Mouse (Mus musculus): Measurements from ENCODE around the gene Hoxa13. TPM values are rescaled to one million over a fixed set of nuclear protein-coding genes. Genes with fewer than 3 reads are reported as not detected.

The Hoxa13 gene
- total RNA-seq, 4 experiments from 2014 or later = 4.1 to 5.2 (median 4.9) TPM

GRCm38 (mm10) chr6:52270494-52271480 is 10.1 kb upstream of the Hoxa13 start:
- DNase-seq (ENCODE audit: low spot score in 2 of 2) = no peak

GRCm38 (mm10) chr6:52268756-52269155 is 8.1 kb upstream of the Hoxa13 start:
- DNase-seq (ENCODE audit: low spot score in 2 of 2) = no peak

- no peak for DNase-seq (ENCODE audit: low spot score in 2 of 2)
Observed at GRCm38 (mm10) chr6:52268341-52268740, 7.7 kb upstream of the Hoxa13 start.

GRCm38 (mm10) chr6:52267691-52268090 is 7.0 kb upstream of the Hoxa13 start:
- DNase-seq (ENCODE audit: low spot score in 2 of 2) = no peak

- DNase-seq (ENCODE audit: low spot score in 2 of 2) = no peak
Observed at GRCm38 (mm10) chr6:52267221-52267620, 6.5 kb upstream of the Hoxa13 start.

- no peak for DNase-seq (ENCODE audit: low spot score in 2 of 2)
Observed at GRCm38 (mm10) chr6:52266666-52266985, 5.9 kb upstream of the Hoxa13 start.

- DNase-seq (ENCODE audit: low spot score in 2 of 2) = no peak
Observed at GRCm38 (mm10) chr6:52265913-52266665, 5.4 kb upstream of the Hoxa13 start.

- DNase-seq (ENCODE audit: low spot score in 2 of 2) = no peak
Observed at GRCm38 (mm10) chr6:52265306-52265912, 4.7 kb upstream of the Hoxa13 start.

GRCm38 (mm10) chr6:52264106-52264790 is 3.6 kb upstream of the Hoxa13 start:
- no peak for DNase-seq (ENCODE audit: low spot score in 2 of 2)

- DNase-seq (ENCODE audit: low spot score in 2 of 2) = no peak
Observed at GRCm38 (mm10) chr6:52263321-52263585, 2.6 kb upstream of the Hoxa13 start.

GRCm38 (mm10) chr6:52262463-52263320 is 2.0 kb upstream of the Hoxa13 start:
- no peak for DNase-seq (ENCODE audit: low spot score in 2 of 2)

- DNase-seq (ENCODE audit: low spot score in 2 of 2) = no peak
Observed at GRCm38 (mm10) chr6:52261751-52262462, 1.2 kb upstream of the Hoxa13 start.

- DNase-seq (ENCODE audit: low spot score in 2 of 2) = no peak
Observed at GRCm38 (mm10) chr6:52259811-52260261, 844 bp downstream of the Hoxa13 start.

GRCm38 (mm10) chr6:52259081-52259790 is 1.4 kb downstream of the Hoxa13 start:
- DNase-seq (ENCODE audit: low spot score in 2 of 2) = no peak

GRCm38 (mm10) chr6:52256956-52257355 is 3.7 kb downstream of the Hoxa13 start:
- DNase-seq (ENCODE audit: low spot score in 2 of 2) = peak in 1 of 2 experiments; percentile 73

GRCm38 (mm10) chr6:52253511-52254500 is 6.9 kb downstream of the Hoxa13 start:
- DNase-seq (ENCODE audit: low spot score in 2 of 2) = no peak

GRCm38 (mm10) chr6:52252775-52253376 is 7.8 kb downstream of the Hoxa13 start:
- DNase-seq (ENCODE audit: low spot score in 2 of 2) = no peak
